Mouse (Mus musculus): ENCODE results near the gene Fbxl16. TPM values are rescaled to one million over a fixed set of nuclear protein-coding genes. Genes with fewer than 3 reads are reported as not detected.
A peak's percentile ranks its signal among the peaks of the same experiment; 100 is the strongest.

Gene Fbxl16
- total RNA-seq, 4 experiments from 2014 or later: 37.9 to 62.9 (median 43.0) TPM

- DNase-seq: peak; percentile 72
Measured at GRCm38 (mm10) chr17:25828712-25829557, 20.1 kb downstream of the Fbxl16 start, which contains the start of gene Jmjd8. TSS of gene Jmjd8 (plus strand) at chr17:25828867.

- no peak for DNase-seq
Measured at GRCm38 (mm10) chr17:25829558-25830017, 20.7 kb downstream of the Fbxl16 start.

GRCm38 (mm10) chr17:25830200-25830753 lies 21.4 kb downstream of the Fbxl16 start:
- no peak for DNase-seq

- DNase-seq: no peak
Measured at GRCm38 (mm10) chr17:25830806-25831431, 22.0 kb downstream of the Fbxl16 start.

GRCm38 (mm10) chr17:25831451-25832281 lies 22.8 kb downstream of the Fbxl16 start:
- DNase-seq: peak; percentile 81

DNA sequence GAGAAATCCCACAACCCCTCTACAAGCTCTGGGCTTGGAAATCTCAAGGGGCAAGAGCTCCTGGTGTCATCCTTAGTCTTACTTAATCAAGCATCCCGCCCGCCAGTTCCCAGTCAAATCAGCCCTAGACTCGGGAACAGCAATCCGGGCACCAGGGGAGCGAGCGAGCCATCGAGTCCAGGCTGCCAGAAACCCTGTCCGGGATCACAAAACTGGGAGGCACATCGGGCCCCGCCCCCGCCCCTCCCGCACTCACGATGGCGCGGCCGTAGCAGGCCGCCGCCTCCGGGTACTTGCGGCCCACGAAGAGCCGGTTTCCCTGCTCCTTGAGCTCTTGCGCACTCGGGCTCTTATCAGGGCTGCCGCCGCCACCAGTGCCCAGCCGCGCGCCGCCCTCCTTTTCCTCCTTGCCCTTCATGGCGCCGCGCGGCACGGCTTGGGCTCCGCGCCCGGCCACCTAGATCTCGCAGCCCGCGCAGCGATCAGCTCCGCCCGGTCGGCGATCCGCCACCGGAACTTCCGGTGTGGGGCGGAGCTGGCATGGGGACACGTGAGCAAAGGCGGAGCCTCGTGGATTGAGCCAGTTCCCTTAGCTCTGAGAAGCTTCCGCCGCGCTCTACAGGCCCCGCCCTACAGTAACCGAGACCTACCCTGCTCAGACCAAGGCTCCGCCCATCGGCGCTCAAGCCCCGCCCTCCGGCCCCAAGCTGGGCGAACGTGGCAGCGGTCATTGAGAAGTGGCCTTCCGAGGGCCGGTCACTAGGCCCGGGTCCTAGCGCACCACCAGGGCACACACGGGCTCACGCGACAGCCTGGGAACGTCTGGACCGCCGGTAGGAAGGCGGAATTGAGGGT lies 23.8 kb downstream of the Fbxl16 start:
- DNase-seq: peak; percentile 99

DNA sequence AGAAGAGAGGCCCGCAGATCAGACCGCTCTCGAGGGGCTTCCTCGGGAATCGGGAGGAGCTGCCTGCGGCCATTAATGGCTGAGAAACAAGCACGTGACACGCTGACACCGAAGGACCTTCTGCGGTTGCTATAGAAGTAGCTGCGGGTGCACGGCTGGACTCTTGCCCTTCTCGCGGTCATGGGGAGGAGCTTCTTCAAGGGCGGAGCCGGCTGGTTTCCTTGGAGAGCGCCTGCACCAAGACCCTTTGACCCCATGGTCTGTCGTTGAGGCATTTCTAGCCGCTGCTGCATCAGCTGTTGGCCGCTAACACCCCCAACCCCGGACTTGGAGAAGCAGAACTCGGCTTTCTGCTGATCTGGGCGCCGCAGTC lies 24.4 kb downstream of the Fbxl16 start, which contains the start of gene Stub1:
TSS of gene Stub1 (minus strand) at position 114 of the 373 bp plus-strand sequence.
- DNase-seq: peak; percentile 96

GRCm38 (mm10) chr17:25833961-25834594 lies 25.2 kb downstream of the Fbxl16 start:
- no peak for DNase-seq

DNA sequence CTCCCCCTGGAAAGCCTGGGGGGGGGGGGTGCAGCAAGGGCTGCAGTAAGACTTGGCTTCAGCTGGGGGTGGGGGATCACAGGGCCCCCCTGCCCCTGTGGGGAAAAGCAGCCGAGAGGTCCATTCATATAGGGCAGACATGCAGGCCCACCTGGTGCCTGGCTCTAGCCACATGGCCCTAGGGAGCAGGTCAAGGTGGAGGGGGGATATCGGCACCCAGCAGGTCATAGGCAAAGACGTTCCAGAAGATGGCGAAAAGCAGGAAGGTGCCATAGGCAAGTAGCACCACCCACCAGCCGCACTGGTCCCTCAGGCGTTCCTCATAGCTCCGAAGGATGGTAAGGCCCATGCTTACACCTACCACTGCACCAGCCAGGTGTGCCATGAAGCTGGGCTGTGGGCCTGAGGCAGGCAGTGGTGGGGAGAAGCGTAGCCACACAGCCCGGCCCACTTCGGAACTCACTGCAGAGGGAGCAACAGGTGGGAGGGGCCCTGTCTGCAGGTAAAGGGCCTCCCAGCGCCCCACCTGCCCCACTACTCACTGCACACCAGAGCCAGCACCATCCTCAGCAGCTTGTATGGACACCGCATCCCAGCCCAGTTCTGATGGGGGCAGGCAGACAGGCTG lies 25.8 kb downstream of the Fbxl16 start:
- DNase-seq: no peak

DNA sequence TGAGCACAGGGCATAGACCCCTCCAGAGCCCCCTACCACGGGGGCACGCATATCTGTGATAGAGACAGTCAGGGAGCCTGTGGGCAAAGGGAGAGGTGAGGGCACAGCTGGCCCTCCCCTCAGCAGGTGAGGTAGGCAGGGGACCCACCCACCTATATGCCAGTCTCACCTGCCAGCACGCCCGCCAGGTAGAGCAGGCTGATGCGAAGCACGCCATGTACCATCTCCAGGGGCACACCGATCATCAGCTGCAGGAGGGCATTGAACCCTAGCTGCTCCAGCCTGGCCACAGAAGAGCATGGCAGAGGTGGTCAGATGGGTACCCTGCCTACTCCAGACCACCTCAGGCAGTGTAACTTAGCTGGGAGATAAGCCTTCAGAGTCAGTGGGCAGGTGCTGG lies 26.4 kb downstream of the Fbxl16 start:
- DNase-seq: no peak

DNA sequence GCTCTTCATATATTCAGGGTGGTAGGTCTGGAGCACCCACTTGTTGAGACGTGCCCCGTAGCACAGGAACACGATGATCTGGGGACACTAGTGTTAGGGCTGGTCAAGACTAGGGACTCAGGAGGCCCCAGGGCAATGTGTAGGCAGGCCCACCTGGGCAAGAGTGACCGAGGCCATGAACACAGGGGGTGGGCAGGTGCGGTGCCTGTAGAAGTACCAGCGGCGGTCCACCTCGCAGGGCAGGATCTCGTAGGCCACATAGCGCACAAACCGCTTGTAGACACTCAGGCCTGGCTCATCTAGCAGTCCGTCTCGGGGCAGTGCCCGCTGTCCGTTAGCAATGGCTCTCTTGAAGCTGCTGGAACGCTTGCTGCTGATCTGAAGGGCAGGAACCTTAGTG lies 26.9 kb downstream of the Fbxl16 start:
- no peak for DNase-seq

DNA sequence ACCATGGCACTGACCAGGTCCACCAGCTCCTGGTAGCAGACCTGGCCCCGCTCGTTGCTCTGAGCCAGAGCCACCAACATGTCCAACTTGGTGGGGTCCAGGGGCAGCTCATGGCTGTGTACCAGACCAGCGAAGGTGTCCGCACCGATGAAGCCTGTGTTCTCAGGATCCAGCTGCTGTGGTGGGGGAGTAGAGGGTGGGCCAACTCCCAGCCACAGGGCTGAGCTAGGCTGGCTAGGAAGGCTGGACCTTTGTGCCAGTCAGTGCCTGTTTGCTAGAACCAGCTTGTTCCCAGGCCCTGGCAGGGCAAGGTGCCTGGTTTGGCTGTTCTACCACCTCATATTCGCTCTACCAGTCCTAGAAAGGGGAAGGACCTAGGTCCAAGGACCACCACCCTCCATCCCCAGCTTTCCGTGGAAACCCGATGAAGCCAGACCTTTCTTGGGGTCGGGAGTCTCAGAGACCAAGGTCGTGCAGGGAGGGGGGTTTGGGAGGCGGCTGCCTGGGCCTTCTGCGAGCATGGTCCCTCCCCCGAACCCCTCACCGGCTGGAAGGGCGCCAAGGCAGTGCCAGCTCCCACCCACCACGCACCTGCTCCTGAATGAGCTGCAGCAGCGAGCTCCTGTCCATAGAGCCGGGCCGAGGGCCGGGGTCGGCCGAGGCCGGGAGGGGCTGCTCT lies 27.7 kb downstream of the Fbxl16 start:
- DNase-seq: peak; percentile 59

- DNase-seq: peak; percentile 84
Measured at GRCm38 (mm10) chr17:25837076-25837410, 28.2 kb downstream of the Fbxl16 start, which contains the start of gene Rhbdl1. TSS of gene Rhbdl1 (minus strand) at chr17:25837295.

- no peak for DNase-seq
Measured at GRCm38 (mm10) chr17:25837533-25837932, 28.6 kb downstream of the Fbxl16 start.

DNA sequence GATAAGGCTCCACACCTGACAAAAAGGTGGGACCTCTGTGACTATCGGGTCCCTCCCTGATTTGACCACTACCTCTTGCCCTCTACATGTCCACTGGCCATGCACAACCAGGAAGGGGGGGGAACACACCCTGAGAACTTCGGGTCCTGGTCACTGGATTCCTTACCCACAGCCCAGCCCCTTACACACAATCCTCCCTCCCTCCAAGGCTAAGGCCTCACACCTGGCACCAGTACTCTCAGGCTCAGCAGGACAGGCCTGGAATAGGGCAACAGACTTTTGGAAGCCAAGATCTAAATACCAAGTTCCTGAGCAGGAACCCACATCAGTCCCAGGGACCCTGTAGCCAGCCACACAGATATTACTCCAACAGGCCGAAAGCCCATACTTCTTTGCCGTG lies 30.0 kb downstream of the Fbxl16 start:
- DNase-seq: no peak

DNA sequence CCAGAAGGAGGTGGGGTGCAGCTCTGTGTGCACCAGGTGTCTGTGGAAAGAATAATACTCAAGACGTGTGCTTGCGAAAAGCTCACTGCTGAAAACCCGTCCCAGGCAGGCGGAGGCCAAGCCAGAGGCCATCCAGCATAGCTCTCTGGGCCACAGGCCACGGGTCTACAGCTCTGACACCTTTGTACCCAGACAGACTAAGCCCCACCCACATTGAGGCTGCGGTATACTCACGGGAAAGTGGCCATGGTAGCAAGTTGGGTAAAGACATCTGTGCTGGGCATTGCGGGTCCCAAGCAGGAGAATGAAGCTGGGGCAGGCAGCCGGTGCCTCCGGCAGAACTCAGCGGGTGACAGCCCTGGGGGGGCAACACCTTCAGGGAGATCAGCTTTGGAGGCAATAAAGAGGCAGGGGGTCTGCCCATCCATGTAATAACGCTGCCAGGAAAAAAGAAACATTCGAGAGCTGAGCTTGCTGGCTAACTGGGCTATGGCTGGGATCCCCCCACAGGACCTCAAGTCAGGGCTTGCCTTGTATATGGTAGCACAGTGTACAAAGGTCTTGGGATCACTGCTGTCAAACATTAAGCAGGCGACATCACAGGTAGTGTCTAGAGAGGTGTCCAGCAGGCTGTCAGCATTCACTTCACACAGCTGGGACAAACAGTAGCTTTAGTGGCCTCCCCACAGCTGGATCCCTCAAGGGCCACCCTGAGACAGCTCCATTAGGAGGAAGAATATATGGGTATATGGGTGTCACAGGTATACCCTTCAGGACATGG lies 30.8 kb downstream of the Fbxl16 start:
- DNase-seq: no peak

DNA sequence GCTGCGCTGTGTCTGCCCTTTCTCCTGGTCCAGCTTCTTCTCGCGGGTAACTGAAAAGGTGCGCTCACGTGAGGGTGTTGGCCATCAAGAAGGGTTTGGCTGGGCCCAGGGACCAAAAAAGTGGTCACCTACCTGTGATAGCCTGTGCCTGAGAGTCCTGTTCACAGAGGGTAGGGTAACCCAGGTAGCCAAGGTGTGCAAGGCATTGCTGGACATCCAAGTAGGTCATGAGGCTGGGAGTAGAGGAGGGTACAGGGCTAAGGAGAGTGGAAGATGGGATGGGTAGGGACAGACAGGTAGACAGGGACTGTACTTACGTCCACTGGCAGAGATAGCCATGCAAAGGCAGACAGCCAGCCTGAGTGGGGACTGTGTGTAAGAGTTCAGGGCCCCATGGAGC lies 31.6 kb downstream of the Fbxl16 start:
- DNase-seq: no peak

GRCm38 (mm10) chr17:25841117-25841880 lies 32.4 kb downstream of the Fbxl16 start, which contains the start of gene Gm20683:
TSS of gene Gm20683 (minus strand) at chr17:25841763.
- no peak for DNase-seq

Measured in adrenal gland, adult 8-10 months (tissue).